Mouse (Mus musculus) kidney, adult 2 months (tissue): ENCODE measurements at regions not wholly inside any gene's neighbourhood (a gene's known extent, or its start where the extent isn't known, plus 50 kb on each side); places are given as distances from the start of the nearest gene placed in this dataset.
A peak's percentile ranks its signal among the peaks of the same experiment; 100 is the strongest.

Experiments
- DNase-seq: peaks from one replicate; pipeline ENCODE4 v3.0.0; 2021
- H3K27ac ChIP-seq: fragments of 200-500 bp; 2 replicates; pipeline ENCODE4 v1.5.1; 2012; ENCODE audit warnings: low read depth, low read length, control low read depth, inconsistent platforms; ENCODE audit not compliant: insufficient read depth
- H3K27me3 ChIP-seq: fragments of 200-500 bp; replicated peaks from 2 replicates; pipeline ENCODE4 v1.6.1; 2012; ENCODE audit warnings: mild to moderate bottlenecking, moderate library complexity, low read length, inconsistent platforms; ENCODE audit not compliant: control insufficient read depth, insufficient read depth
- H3K36me3 ChIP-seq: fragments of 200-500 bp; 2 replicates; pipeline ENCODE4 v1.6.1; 2012; ENCODE audit warnings: mild to moderate bottlenecking, moderate library complexity, low read length, inconsistent platforms; ENCODE audit not compliant: control insufficient read depth, insufficient read depth
- H3K4me1 ChIP-seq: fragments of 200-500 bp; 2 replicates; pipeline ENCODE4 v1.6.1; 2011; ENCODE audit warnings: low read length; ENCODE audit not compliant: control insufficient read depth, insufficient read depth
- H3K4me3 ChIP-seq: fragments of 200-500 bp; 2 replicates; pipeline ENCODE4 v1.5.1; 2011; ENCODE audit warnings: mild to moderate bottlenecking, low read depth, low read length, control low read depth; ENCODE audit not compliant: insufficient read depth
- CTCF ChIP-seq: fragments of 200-500 bp; conservative IDR thresholded peaks from 2 replicates; pipeline ENCODE4 v1.5.1; 2011; ENCODE audit warnings: low read depth, mild to moderate bottlenecking, control low read depth, low read length, moderate library complexity, mixed read lengths; ENCODE audit not compliant: insufficient read depth, insufficient read length
- POLR2A ChIP-seq: fragments of 200-500 bp; IDR thresholded peaks from one replicate; pipeline ENCODE4 v1.6.1; 2011; ENCODE audit warnings: low read depth, low read length, control low read depth
- WGBS: fragments of 180-500 bp; shearing (Covaris S2); methylation state at CpG from one replicate; pipeline ENCODE4 v1.1.7; 2018; 5-methylcytosine and 5-hydroxymethylcytosine counted together

- TF ChIP-seq CTCF (no peak), POLR2A (no peak)
- WGBS, result 76% methylated on average over 9 of the region's 9 CpGs
- Histone ChIP-seq H3K36me3 (no peaks in the 10 kb centered on the region), H3K4me1 (no peaks in the 10 kb centered on the region), H3K4me3 (no peak overlapping the region), H3K27me3 (no peaks in the 10 kb centered on the region), H3K27ac (no peak overlapping the region)
- DNase-seq, result no peak
Observed at GRCm38 (mm10) chr12:26115339-26115912, 299.6 kb downstream of the Rnf144a start.

GRCm38 (mm10) chr12:26112166-26113019 lies 302.7 kb downstream of the Rnf144a start:
- peak; percentile 69 for DNase-seq
- no peaks in the 10 kb centered on the region for H3K4me1 ChIP-seq
- H3K27ac ChIP-seq, result no peak overlapping the region
- WGBS, result 62% methylated on average over 8 of the region's 8 CpGs
- no peak overlapping the region for H3K4me3 ChIP-seq
- H3K36me3 ChIP-seq, result no peaks in the 10 kb centered on the region
- H3K27me3 ChIP-seq, result no peaks in the 10 kb centered on the region
- TF ChIP-seq POLR2A, result no peak
- TF ChIP-seq CTCF, result no peak

GRCm38 (mm10) chr12:26109866-26110265 lies 305.2 kb downstream of the Rnf144a start:
- 85% methylated on average over 6 of the region's 6 CpGs for WGBS
- H3K36me3 ChIP-seq, result no peaks in the 10 kb centered on the region
- no peaks in the 10 kb centered on the region for H3K27me3 ChIP-seq
- H3K27ac ChIP-seq, result no peak overlapping the region
- no peak overlapping the region for H3K4me3 ChIP-seq
- DNase-seq, result no peak
- no peaks in the 10 kb centered on the region for H3K4me1 ChIP-seq
- TF ChIP-seq CTCF (no peak), POLR2A (no peak)

GRCm38 (mm10) chr12:26104372-26104771 lies 310.7 kb downstream of the Rnf144a start:
- Histone ChIP-seq H3K4me1 (no peaks in the 10 kb centered on the region), H3K27me3 (no peaks in the 10 kb centered on the region), H3K36me3 (no peaks in the 10 kb centered on the region), H3K27ac (no peak overlapping the region), H3K4me3 (no peak overlapping the region)
- WGBS, result 86% methylated on average over 3 of the region's 3 CpGs
- DNase-seq, result no peak
- TF ChIP-seq POLR2A, result no peak
- no peak for TF ChIP-seq CTCF

GRCm38 (mm10) chr12:26102384-26102783 lies 312.7 kb downstream of the Rnf144a start:
- H3K4me3 ChIP-seq, result no peak overlapping the region
- no peaks in the 10 kb centered on the region for H3K4me1 ChIP-seq
- DNase-seq, result no peak
- whole genome bisulfite sequencing, result 80% methylated on average over 4 of the region's 4 CpGs
- no peak overlapping the region for H3K27ac ChIP-seq
- no peaks in the 10 kb centered on the region for H3K27me3 ChIP-seq
- no peak for TF ChIP-seq POLR2A
- H3K36me3 ChIP-seq, result no peaks in the 10 kb centered on the region

GRCm38 (mm10) chr12:26100140-26100539 lies 314.9 kb downstream of the Rnf144a start:
- TF ChIP-seq CTCF, result no peak
- no peak for TF ChIP-seq POLR2A
- no peaks in the 10 kb centered on the region for H3K27me3 ChIP-seq
- no peak overlapping the region for H3K27ac ChIP-seq
- no peak for DNase-seq
- WGBS, result 55% methylated on average over 2 of the region's 2 CpGs
- no peaks in the 10 kb centered on the region for H3K36me3 ChIP-seq
- no peak overlapping the region for H3K4me3 ChIP-seq
- H3K4me1 ChIP-seq, result no peaks in the 10 kb centered on the region

GRCm38 (mm10) chr12:26099176-26099575 lies 315.9 kb downstream of the Rnf144a start:
- Histone ChIP-seq H3K27me3 (no peaks in the 10 kb centered on the region), H3K36me3 (no peaks in the 10 kb centered on the region), H3K4me1 (no peaks in the 10 kb centered on the region), H3K27ac (no peak overlapping the region), H3K4me3 (no peak overlapping the region)
- TF ChIP-seq POLR2A (no peak), CTCF (no peak)
- DNase-seq, result no peak
- WGBS, result 88% methylated on average over 5 of the region's 5 CpGs
